Mouse (Mus musculus) heart, adult 2 months (tissue): Measurements from ENCODE around the gene Tia1.

Experiments used
- CTCF ChIP-seq: fragments of 200-600 bp; IDR thresholded peaks from 2 replicates; pipeline ENCODE4 v1.8.1; 2022; ENCODE audit warnings: antibody characterized with exemption, mild to moderate bottlenecking, moderate library complexity
- EP300 ChIP-seq: fragments of 200-500 bp; IDR thresholded peaks from 2 replicates; pipeline ENCODE4 v1.6.1; 2011; ENCODE audit warnings: low read depth, low read length, control low read depth; ENCODE audit not compliant: insufficient read depth
- POLR2A ChIP-seq: fragments of 200-500 bp; IDR thresholded peaks from 2 replicates; pipeline ENCODE4 v1.6.1; 2011; ENCODE audit warnings: mild to moderate bottlenecking, low read depth, low read length, control low read depth; ENCODE audit not compliant: insufficient read depth

- TF ChIP-seq CTCF (no peak), POLR2A (no peak), EP300 (no peak)
Observed at GRCm38 (mm10) chr6:86403728-86404099, 305 bp upstream of the Tia1 start.
